Mouse (Mus musculus) brain, adult 10 weeks (tissue): ENCODE measurements around the gene Hectd3. TPM values are rescaled to one million over a fixed set of nuclear protein-coding genes. Genes with fewer than 3 reads are reported as not detected.

Source experiments
- polyA plus RNA-seq: library from polyadenylated mRNA; stranded (reverse); fragments of 350-450 nt; fragmentation: Illumina TruSeq; extraction: RNeasy Lipid Tissue Mini Kit (QIAGEN cat#74804); gene quantifications from one replicate; pipeline ENCODE4 v1.2.3, GENCODE M21; 2015; ENCODE audit warnings: low read depth, low replicate concordance

The Hectd3 gene
- 32.8 TPM for polyA plus RNA-seq

GRCm38 (mm10) chr4:116995131-116995797 lies at the start of gene Hectd3:
Hectd3 (plus strand) TSS chr4:116995317.

GRCm38 (mm10) chr4:116993672-116994621 lies 1.2 kb upstream of the Hectd3 start, which contains the start of gene Urod:
Urod (minus strand) TSS chr4:116994413.

GRCm38 (mm10) chr4:117019206-117020134 lies 24.4 kb downstream of the Hectd3 start, which contains the start of gene Eif2b3:
Eif2b3 (plus strand) TSS chr4:117019402.

Other genes with a start within 250 kb of the Hectd3 start
- gene Toe1, start 187.7 kb upstream of the Hectd3 start, polyA plus RNA-seq: 17.2 TPM
- 4.6 TPM for gene Mutyh, start 187.6 kb upstream of the Hectd3 start, polyA plus RNA-seq
- gene Hpdl, start 173.6 kb upstream of the Hectd3 start, polyA plus RNA-seq: 2.0 TPM
- 7.0 TPM for gene Zswim5, start 117.9 kb upstream of the Hectd3 start, polyA plus RNA-seq
- 91.6 TPM for gene Urod, start 904 bp upstream of the Hectd3 start, polyA plus RNA-seq
- gene Eif2b3, start 24.1 kb downstream of the Hectd3 start, polyA plus RNA-seq: 20.6 TPM
- gene Ptch2, start 100.8 kb downstream of the Hectd3 start, polyA plus RNA-seq: 0.61 TPM
- gene Btbd19, start 130.4 kb downstream of the Hectd3 start, polyA plus RNA-seq: 14.5 TPM
- gene Tctex1d4, start 131.5 kb downstream of the Hectd3 start, polyA plus RNA-seq: 1.4 TPM
- gene Plk3, start 138.6 kb downstream of the Hectd3 start, polyA plus RNA-seq: 11.0 TPM
- gene Rps8, start 160.9 kb downstream of the Hectd3 start, polyA plus RNA-seq: 859 TPM
- gene Kif2c, start 187.3 kb downstream of the Hectd3 start, polyA plus RNA-seq: 0.30 TPM